Comparison of ENCODE assay signal across 17 mouse cellular contexts in the genomic region with DNA sequence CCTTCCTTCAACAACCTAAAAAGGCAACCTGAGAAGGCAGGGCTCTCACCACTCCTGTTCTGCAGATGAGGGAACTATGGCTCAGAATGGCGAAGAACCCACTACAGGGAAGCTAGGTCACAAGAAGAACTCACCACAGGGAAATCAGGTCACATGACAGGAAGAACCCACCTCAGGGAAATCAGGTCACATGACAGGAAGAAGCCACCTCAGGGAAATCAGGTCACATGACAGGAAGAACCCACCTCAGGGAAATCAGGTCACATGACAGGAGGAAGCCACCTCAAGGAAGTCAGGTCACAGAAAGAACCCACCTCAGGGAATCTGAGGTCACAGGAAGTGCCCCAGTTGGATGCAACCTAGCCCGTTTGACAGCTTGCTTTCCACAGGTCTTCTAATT.
"Had no signal": no experiment of that assay in that cellular context is flagged by ENCODE, and none has a peak within 500 bp of the region (broad histone marks: within the 10 kb centered on the region; RNA-seq: fewer than 3 reads in every experiment).

No protein-coding gene starts in this region.

- H3K4me2 ChIP-seq: limb, embryonic 12.5 days; limb, embryonic 15.5 days; liver, embryonic 11.5 days; lung, embryonic 14.5 days; midbrain, embryonic 12.5 days; midbrain, embryonic 15.5 days; neural tube, embryonic 12.5 days; neural tube, embryonic 15.5 days had no signal

- H3K4me3 ChIP-seq: limb, embryonic 12.5 days; limb, embryonic 15.5 days; midbrain, embryonic 12.5 days; midbrain, embryonic 15.5 days; neural tube, embryonic 12.5 days; neural tube, embryonic 15.5 days had no signal

- H3K9ac ChIP-seq: limb, embryonic 12.5 days; limb, embryonic 15.5 days; liver, embryonic 14.5 days; liver, postnatal 0 days; lung, embryonic 14.5 days; midbrain, embryonic 12.5 days; midbrain, embryonic 15.5 days; neural tube, embryonic 12.5 days; neural tube, embryonic 15.5 days had no signal

- DNase-seq: kidney, adult 9 months; layer of hippocampus, postnatal 36 days; left cerebral cortex, postnatal 4 days; liver, postnatal 0 days; retina, postnatal 1 day; thymus, adult 18-20 months; thymus, postnatal 14 days had no signal

- H3K36me3 ChIP-seq: limb, embryonic 12.5 days; limb, embryonic 15.5 days; midbrain, embryonic 12.5 days; midbrain, embryonic 15.5 days; neural tube, embryonic 12.5 days; neural tube, embryonic 15.5 days had no signal

- H3K27ac ChIP-seq: limb, embryonic 12.5 days; limb, embryonic 15.5 days; liver, embryonic 14.5 days; macrophage; midbrain, embryonic 12.5 days; midbrain, embryonic 15.5 days; neural tube, embryonic 12.5 days; neural tube, embryonic 15.5 days had no signal

- H3K9me3 ChIP-seq: limb, embryonic 12.5 days; limb, embryonic 15.5 days; midbrain, embryonic 12.5 days; midbrain, embryonic 15.5 days; neural tube, embryonic 12.5 days; neural tube, embryonic 15.5 days had no signal

- H3K27me3 ChIP-seq: limb, embryonic 15.5 days; midbrain, embryonic 12.5 days; midbrain, embryonic 15.5 days; neural tube, embryonic 12.5 days; neural tube, embryonic 15.5 days had no signal
